Mouse (Mus musculus) C2C12 (cell line): ENCODE measurements around the gene Arfgef3.

Experiments
- CTCF ChIP-seq: IDR thresholded peaks from one replicate; pipeline ENCODE4 v1.5.1; 2011; ENCODE audit not compliant: control insufficient read depth, insufficient read depth, insufficient read length
- MAX ChIP-seq: IDR thresholded peaks from one replicate; pipeline ENCODE4 v1.6.1; 2011; ENCODE audit warnings: mild to moderate bottlenecking, control low read depth
- MYOG ChIP-seq: IDR thresholded peaks from one replicate; pipeline ENCODE4 v1.6.1; 2011; ENCODE audit not compliant: control insufficient read depth, insufficient read length; ENCODE audit errors: extremely low read depth
- USF1 ChIP-seq: IDR thresholded peaks from one replicate; pipeline ENCODE4 v1.6.1; 2011; ENCODE audit warnings: low read depth, mild to moderate bottlenecking, control low read depth, moderate library complexity

GRCm38 (mm10) chr10:18547381-18547780 is 196.4 kb downstream of the Arfgef3 start:
- TF ChIP-seq CTCF (no peak), USF1 (no peak), MYOG (no peak), MAX (no peak)
